Mouse (Mus musculus) forebrain, embryonic 13.5 days (tissue): ENCODE measurements around the gene Tcf23. TPM values are rescaled to one million over a fixed set of nuclear protein-coding genes. Genes with fewer than 3 reads are reported as not detected.
"Not testable (repeated sequence)": the region's sequence is repeated elsewhere in the genome, so short reads cannot be mapped to it uniquely, and the experiment has no call there.

Experiments
- ATAC-seq: fragments of 200-750 bp; cut with Nextera tagmentation; 2 replicates; pipeline ENCODE4 v1.8.0; 2017
- H3K27ac ChIP-seq: fragments of 300-500 bp; sonication (generic); 2 replicates; pipeline ENCODE4 v1.5.1; 2015; ENCODE audit warnings: inconsistent platforms, mild to moderate bottlenecking, moderate library complexity
- H3K27me3 ChIP-seq: fragments of 300-500 bp; sonication (generic); 2 replicates; pipeline ENCODE4 v1.6.1; 2015; ENCODE audit warnings: mild to moderate bottlenecking, inconsistent platforms
- H3K36me3 ChIP-seq: fragments of 300-500 bp; sonication (generic); 2 replicates; pipeline ENCODE4 v1.6.1; 2015; ENCODE audit warnings: mild to moderate bottlenecking, inconsistent platforms; ENCODE audit not compliant: poor library complexity, severe bottlenecking
- H3K4me1 ChIP-seq: fragments of 300-500 bp; sonication (generic); 2 replicates; pipeline ENCODE4 v1.6.1; 2015; ENCODE audit warnings: inconsistent platforms
- H3K4me2 ChIP-seq: fragments of 300-500 bp; sonication (generic); 2 replicates; pipeline ENCODE4 v1.6.1; 2015; ENCODE audit warnings: inconsistent platforms, mild to moderate bottlenecking, moderate library complexity
- H3K4me3 ChIP-seq: fragments of 300-500 bp; sonication (generic); 2 replicates; pipeline ENCODE4 v1.5.1; 2015; ENCODE audit warnings: mild to moderate bottlenecking, inconsistent platforms
- H3K9ac ChIP-seq: fragments of 300-500 bp; sonication (generic); 2 replicates; pipeline ENCODE4 v1.6.1; 2015; ENCODE audit warnings: mild to moderate bottlenecking, inconsistent platforms
- H3K9me3 ChIP-seq: fragments of 300-500 bp; sonication (generic); replicated peaks from 2 replicates; pipeline ENCODE4 v1.6.1; 2016; ENCODE audit warnings: inconsistent platforms
- WGBS: fragments of 180-500 bp; shearing (Covaris S2); methylation state at CpG from one replicate; pipeline ENCODE4 v1.1.7; 2015; 5-methylcytosine and 5-hydroxymethylcytosine counted together
- polyA plus RNA-seq: library from polyadenylated mRNA; unstranded; fragments of >200 nt; fragmentation: Nextera tagmentation; extraction: Ambion mirVana; gene quantifications from 2 replicates; pipeline ENCODE4 v1.2.1, GENCODE M21; 2015

Tcf23 gene
- polyA plus RNA-seq, 1 experiment from 2014 or later, result not detected

- no peak for ATAC-seq
- Histone ChIP-seq H3K36me3 (no peaks in the 10 kb centered on the region), H3K9me3 (no peaks in the 10 kb centered on the region), H3K27ac (no peak overlapping the region), H3K27me3 (no peaks in the 10 kb centered on the region), H3K4me3 (no peak overlapping the region), H3K4me2 (no peak overlapping the region), H3K9ac (no peak overlapping the region), H3K4me1 (no peaks in the 10 kb centered on the region)
- WGBS, result 82% methylated on average over 4 of the region's 4 CpGs
Observed at GRCm38 (mm10) chr5:31001560-31001959, 33.1 kb downstream of the Tcf23 start.

GRCm38 (mm10) chr5:31004184-31004583 lies 35.7 kb downstream of the Tcf23 start:
- no peak overlapping the region for H3K4me2 ChIP-seq
- no peak overlapping the region for H3K27ac ChIP-seq
- H3K4me3 ChIP-seq, result no peak overlapping the region
- H3K9ac ChIP-seq, result no peak overlapping the region
- ATAC-seq, result peak; percentile 70
- no peaks in the 10 kb centered on the region for H3K27me3 ChIP-seq
- no peaks in the 10 kb centered on the region for H3K4me1 ChIP-seq
- 3% methylated on average over 5 of the region's 5 CpGs for WGBS
- no peaks in the 10 kb centered on the region for H3K36me3 ChIP-seq
- H3K9me3 ChIP-seq, result no peaks in the 10 kb centered on the region

GRCm38 (mm10) chr5:31012737-31013136 lies 44.3 kb downstream of the Tcf23 start:
- H3K9ac ChIP-seq, result no peak overlapping the region
- no peaks in the 10 kb centered on the region for H3K36me3 ChIP-seq
- ATAC-seq, result no peak
- H3K4me1 ChIP-seq, result no peaks in the 10 kb centered on the region
- no peaks in the 10 kb centered on the region for H3K27me3 ChIP-seq
- no peak overlapping the region for H3K27ac ChIP-seq
- no peaks in the 10 kb centered on the region for H3K9me3 ChIP-seq
- no peak overlapping the region for H3K4me2 ChIP-seq
- no peak overlapping the region for H3K4me3 ChIP-seq
- WGBS, result 67% methylated on average over 3 of the region's 3 CpGs

- Histone ChIP-seq H3K9ac (no peak overlapping the region), H3K27ac (no peak overlapping the region), H3K4me2 (no peak overlapping the region), H3K4me1 (no peaks in the 10 kb centered on the region), H3K27me3 (no peaks in the 10 kb centered on the region), H3K36me3 (no peaks in the 10 kb centered on the region), H3K4me3 (no peak overlapping the region), H3K9me3 (no peaks in the 10 kb centered on the region)
- 89% methylated on average over 2 of the region's 2 CpGs for WGBS
- no peak for ATAC-seq
Observed at GRCm38 (mm10) chr5:31015913-31016312, 47.5 kb downstream of the Tcf23 start.

- not testable (repeated sequence) for H3K4me2 ChIP-seq, H3K4me3 ChIP-seq, H3K4me1 ChIP-seq, H3K9me3 ChIP-seq, ATAC-seq, H3K36me3 ChIP-seq, H3K27me3 ChIP-seq, H3K27ac ChIP-seq, H3K9ac ChIP-seq
- WGBS, result 86% methylated on average over 5 of the region's 5 CpGs
Observed at GRCm38 (mm10) chr5:31021790-31022189, 53.3 kb downstream of the Tcf23 start.

- 9% methylated on average over 1 of the region's 1 CpGs for WGBS
- Histone ChIP-seq H3K9me3 (no peaks in the 10 kb centered on the region), H3K4me1 (no peaks in the 10 kb centered on the region), H3K36me3 (no peaks in the 10 kb centered on the region), H3K27ac (no peak overlapping the region), H3K4me3 (no peak overlapping the region), H3K9ac (no peak overlapping the region), H3K27me3 (no peaks in the 10 kb centered on the region), H3K4me2 (no peak overlapping the region)
- ATAC-seq, result no peak
Observed at GRCm38 (mm10) chr5:31022690-31023089, 54.2 kb downstream of the Tcf23 start.

GRCm38 (mm10) chr5:31023254-31023653 lies 54.8 kb downstream of the Tcf23 start:
- Histone ChIP-seq H3K4me2 (no peak overlapping the region), H3K4me3 (no peak overlapping the region), H3K27me3 (no peaks in the 10 kb centered on the region), H3K27ac (no peak overlapping the region), H3K4me1 (no peaks in the 10 kb centered on the region), H3K36me3 (no peaks in the 10 kb centered on the region), H3K9me3 (no peaks in the 10 kb centered on the region), H3K9ac (no peak overlapping the region)
- ATAC-seq, result no peak
- 7% methylated on average over 3 of the region's 4 CpGs for WGBS

- Histone ChIP-seq H3K36me3 (no peaks in the 10 kb centered on the region), H3K4me1 (no peaks in the 10 kb centered on the region), H3K9me3 (no peaks in the 10 kb centered on the region), H3K9ac (no peak overlapping the region), H3K27ac (no peak overlapping the region), H3K4me2 (no peak overlapping the region), H3K4me3 (no peak overlapping the region), H3K27me3 (no peaks in the 10 kb centered on the region)
- no peak for ATAC-seq
Observed at GRCm38 (mm10) chr5:31024641-31025040, 56.2 kb downstream of the Tcf23 start.

Other genes starting within 250 kb of the Tcf23 start
- 64.1 and 72.9 TPM in 2 replicates for gene Mapre3, start 154.0 kb upstream of the Tcf23 start, polyA plus RNA-seq
- gene Tmem214, start 100.7 kb upstream of the Tcf23 start, polyA plus RNA-seq, result 44.0 and 46.8 TPM in 2 replicates
- gene Agbl5, start 80.0 kb upstream of the Tcf23 start, polyA plus RNA-seq, result 22.7 and 25.3 TPM in 2 replicates
- gene Ost4, start 60.9 kb upstream of the Tcf23 start, polyA plus RNA-seq, result 325 and 333 TPM in 2 replicates
- 10.3 and 15.7 TPM in 2 replicates for gene Emilin1, start 55.3 kb upstream of the Tcf23 start, polyA plus RNA-seq
- 3.3 and 7.6 TPM in 2 replicates for gene Khk, start 47.2 kb upstream of the Tcf23 start, polyA plus RNA-seq
- 9.2 and 10.1 TPM in 2 replicates for gene Cgref1, start 23.1 kb upstream of the Tcf23 start, polyA plus RNA-seq
- gene Preb, start 8.3 kb upstream of the Tcf23 start, polyA plus RNA-seq, result 126 and 132 TPM in 2 replicates
- 124 and 130 TPM in 2 replicates for gene Atraid, start 79.7 kb downstream of the Tcf23 start, polyA plus RNA-seq
- gene Slc5a6, start 80.3 kb downstream of the Tcf23 start, polyA plus RNA-seq, result 10.9 and 11.5 TPM in 2 replicates
- 24.2 and 28.6 TPM in 2 replicates for gene Cad, start 86.1 kb downstream of the Tcf23 start, polyA plus RNA-seq
- not detected in 2 replicates for gene Dnajc5g, start 137.6 kb downstream of the Tcf23 start, polyA plus RNA-seq
- 1.7 and 1.8 TPM in 2 replicates for gene Slc30a3, start 139.6 kb downstream of the Tcf23 start, polyA plus RNA-seq
- not detected in 2 replicates for gene Trim54, start 148.1 kb downstream of the Tcf23 start, polyA plus RNA-seq
- not detected in 2 replicates for gene Ucn, start 170.2 kb downstream of the Tcf23 start, polyA plus RNA-seq
- 56.7 and 57.1 TPM in 2 replicates for gene Mpv17, start 185.6 kb downstream of the Tcf23 start, polyA plus RNA-seq
- gene Gm29609, start 211.2 kb downstream of the Tcf23 start, polyA plus RNA-seq, result 1.5 and 1.9 TPM in 2 replicates
- gene Gtf3c2, start 211.5 kb downstream of the Tcf23 start, polyA plus RNA-seq, result 76.5 and 86.9 TPM in 2 replicates
- 139 and 145 TPM in 2 replicates for gene Snx17, start 224.6 kb downstream of the Tcf23 start, polyA plus RNA-seq
- 75.8 and 77.9 TPM in 2 replicates for gene Eif2b4, start 224.8 kb downstream of the Tcf23 start, polyA plus RNA-seq
- gene Zfp513, start 233.6 kb downstream of the Tcf23 start, polyA plus RNA-seq, result 13.3 and 13.4 TPM in 2 replicates